Mouse (Mus musculus) CH12.LX (cell line): Measurements from ENCODE around the gene Papss2.

ENCODE experiments used
- CHD1 ChIP-seq: IDR thresholded peaks from 2 replicates; pipeline ENCODE4 v1.6.1; 2012; ENCODE audit warnings: low read depth, low read length, improper control_type of control experiment, inconsistent platforms
- CTCF ChIP-seq, 2 experiments: IDR thresholded peaks in 1 of 2; conservative IDR thresholded peaks in 1 of 2; 2 replicates each; pipeline ENCODE4 v1.5.1; 2011 to 2012; ENCODE audit warnings: low read depth in 2 of 2, low read length in 2 of 2, improper control_type of control experiment in 1 of 2, inconsistent platforms in 1 of 2, mild to moderate bottlenecking in 1 of 2, moderate library complexity in 1 of 2
- EP300 ChIP-seq: IDR thresholded peaks from 2 replicates; pipeline ENCODE4 v1.6.1; 2011; ENCODE audit warnings: low read length, improper control_type of control experiment
- JUN ChIP-seq: IDR thresholded peaks from 2 replicates; pipeline ENCODE4 v1.6.1; 2011; ENCODE audit warnings: low read depth, mild to moderate bottlenecking, low read length, improper control_type of control experiment, moderate library complexity; ENCODE audit not compliant: insufficient read depth
- MAX ChIP-seq: IDR thresholded peaks from 2 replicates; pipeline ENCODE4 v1.6.1; 2011; ENCODE audit warnings: low read length, improper control_type of control experiment
- MYC ChIP-seq: IDR thresholded peaks from 2 replicates; pipeline ENCODE4 v1.6.1; 2011; ENCODE audit warnings: low read depth, mild to moderate bottlenecking, improper control_type of control experiment, low read length
- NELFE ChIP-seq: IDR thresholded peaks from 2 replicates; pipeline ENCODE4 v1.6.1; 2011; ENCODE audit warnings: low read depth, low read length, improper control_type of control experiment
- POLR2A ChIP-seq: IDR thresholded peaks from 2 replicates; pipeline ENCODE4 v1.6.1; 2011; ENCODE audit warnings: low read depth, mild to moderate bottlenecking, improper control_type of control experiment, low read length
- RCOR1 ChIP-seq: conservative IDR thresholded peaks from 2 replicates; pipeline ENCODE4 v1.6.1; 2012; ENCODE audit warnings: low read depth, mild to moderate bottlenecking, inconsistent platforms, low read length, improper control_type of control experiment
- TCF12 ChIP-seq: IDR thresholded peaks from 2 replicates; pipeline ENCODE4 v1.6.1; 2014; ENCODE audit warnings: low read depth, mild to moderate bottlenecking, inconsistent platforms, low read length, improper control_type of control experiment
- USF1 ChIP-seq: IDR thresholded peaks from 2 replicates; pipeline ENCODE4 v1.6.1; 2014; ENCODE audit warnings: low read depth, mild to moderate bottlenecking, inconsistent platforms, low read length, improper control_type of control experiment

GRCm38 (mm10) chr19:32552106-32552505, 43.5 kb upstream of the Papss2 start:
- TF ChIP-seq EP300 (no peak), POLR2A (no peak), NELFE (no peak), RCOR1 (no peak), CTCF (conservative IDR thresholded peaks at IDR 0.05 in 1 of 2, IDR thresholded peaks at IDR 0.05 in 1 of 2; ENCODE audit: low read depth in 2 of 2, low read length in 2 of 2) (no peak), MYC (no peak), CHD1 (no peak), JUN (no peak), TCF12 (no peak), MAX (no peak), USF1 (no peak)
